Mouse (Mus musculus): ENCODE measurements around the gene Gm21876.
"Not testable (repeated sequence)": the region's sequence is repeated elsewhere in the genome, so short reads cannot be mapped to it uniquely, and the experiment has no call there.

Gene Gm21876

GRCm38 (mm10) chrX:21175553-21175952 is at the start of gene Gm21876:
Gene Gm21876, minus strand, starts transcription at chrX:21175653.
- no peak for DNase-seq

- DNase-seq: no peak
Observed at GRCm38 (mm10) chrX:21220422-21220821, 45.0 kb upstream of the Gm21876 start.

GRCm38 (mm10) chrX:21146675-21147074 is 28.8 kb downstream of the Gm21876 start:
- DNase-seq: not testable (repeated sequence)

Measured in thymus, postnatal 4 days (tissue).